Mouse (Mus musculus) activated CD4-positive, CD25-positive, alpha-beta regulatory T cell, adult 4 months (primary cell): ENCODE measurements around the gene Efcab5. TPM values are rescaled to one million over a fixed set of nuclear protein-coding genes. Genes with fewer than 3 reads are reported as not detected.
"Not testable (repeated sequence)": the region's sequence is repeated elsewhere in the genome, so short reads cannot be mapped to it uniquely, and the experiment has no call there.

Experiments used
- ATAC-seq: one replicate; pipeline ENCODE4 v1.8.0; 2017
- polyA plus RNA-seq, 2 experiments: library from polyadenylated mRNA; unstranded; fragments of 100-300 nt; shearing (Covaris generic); gene quantifications; one replicate each; pipeline ENCODE4 v1.2.1; 2017

The Efcab5 gene
- polyA plus RNA-seq, 2 experiments from 2014 or later: 0.07 to 0.23 TPM

GRCm38 (mm10) chr11:77174531-77174930 lies 14.2 kb downstream of the Efcab5 start:
- no peak for ATAC-seq

- no peak for ATAC-seq
Measured at GRCm38 (mm10) chr11:77173731-77174130, 15.0 kb downstream of the Efcab5 start.

GRCm38 (mm10) chr11:77160744-77161143 lies 28.0 kb downstream of the Efcab5 start:
- no peak for ATAC-seq

GRCm38 (mm10) chr11:77160341-77160740 lies 28.4 kb downstream of the Efcab5 start:
- ATAC-seq: no peak

GRCm38 (mm10) chr11:77154214-77154613 lies 34.6 kb downstream of the Efcab5 start:
- ATAC-seq: no peak

GRCm38 (mm10) chr11:77150806-77151205 lies 38.0 kb downstream of the Efcab5 start:
- no peak for ATAC-seq

- not testable (repeated sequence) for ATAC-seq
Measured at GRCm38 (mm10) chr11:77149783-77150630, 38.8 kb downstream of the Efcab5 start.

GRCm38 (mm10) chr11:77148774-77149173 lies 40.0 kb downstream of the Efcab5 start:
- ATAC-seq: no peak

GRCm38 (mm10) chr11:77147753-77148152 lies 41.0 kb downstream of the Efcab5 start:
- ATAC-seq: no peak

- ATAC-seq: no peak
Measured at GRCm38 (mm10) chr11:77145423-77145822, 43.3 kb downstream of the Efcab5 start.

- ATAC-seq: no peak
Measured at GRCm38 (mm10) chr11:77141938-77142337, 46.8 kb downstream of the Efcab5 start.

GRCm38 (mm10) chr11:77139976-77140375 lies 48.8 kb downstream of the Efcab5 start:
- ATAC-seq: no peak

- ATAC-seq: no peak
Measured at GRCm38 (mm10) chr11:77133450-77133849, 55.3 kb downstream of the Efcab5 start.

- no peak for ATAC-seq
Measured at GRCm38 (mm10) chr11:77132580-77132979, 56.2 kb downstream of the Efcab5 start.

- no peak for ATAC-seq
Measured at GRCm38 (mm10) chr11:77128562-77128961, 60.2 kb downstream of the Efcab5 start.

GRCm38 (mm10) chr11:77111141-77111540 lies 77.6 kb downstream of the Efcab5 start:
- no peak for ATAC-seq

- no peak for ATAC-seq
Measured at GRCm38 (mm10) chr11:77108442-77108841, 80.3 kb downstream of the Efcab5 start.

GRCm38 (mm10) chr11:77107872-77108271 lies 80.9 kb downstream of the Efcab5 start:
- ATAC-seq: not testable (repeated sequence)

- no peak for ATAC-seq
Measured at GRCm38 (mm10) chr11:77106961-77107360, 81.8 kb downstream of the Efcab5 start.

GRCm38 (mm10) chr11:77100137-77100937 lies 88.4 kb downstream of the Efcab5 start:
- no peak for ATAC-seq

- no peak for ATAC-seq
Measured at GRCm38 (mm10) chr11:77098332-77098972, 90.3 kb downstream of the Efcab5 start.

GRCm38 (mm10) chr11:77096991-77097390 lies 91.8 kb downstream of the Efcab5 start:
- ATAC-seq: no peak

GRCm38 (mm10) chr11:77096581-77096980 lies 92.2 kb downstream of the Efcab5 start:
- no peak for ATAC-seq
